Mouse (Mus musculus): ENCODE results near the gene Alg3. TPM values are rescaled to one million over a fixed set of nuclear protein-coding genes. Genes with fewer than 3 reads are reported as not detected.

The Alg3 gene
- total RNA-seq, 1 experiment: 28.9 TPM

GRCm38 (mm10) chr16:20557381-20557780, 54.2 kb downstream of the Alg3 start:
- H3K9ac ChIP-seq (ENCODE audit: insufficient read depth, low read depth, low read length, poor library complexity, severe bottlenecking): no peak overlapping the region
- no peaks in the 10 kb centered on the region for H3K4me1 ChIP-seq (ENCODE audit: control insufficient read depth in 2 of 2, insufficient read depth in 2 of 2, low read length in 2 of 2, poor library complexity in 1 of 2)
- peaks cover 28% of the 10 kb centered on the region for H3K36me3 ChIP-seq (ENCODE audit: control insufficient read depth, insufficient read depth, low read length, poor library complexity, severe bottlenecking)
- no peaks in the 10 kb centered on the region for H3K9me3 ChIP-seq (ENCODE audit: control insufficient read depth, insufficient read depth, low read depth, low read length)
- no peak for DNase-seq (ENCODE audit: low read depth, low spot score)
- TF ChIP-seq CHD2 (IDR thresholded peaks at IDR 0.05; ENCODE audit: low read depth, low read length) (no peak), ZC3H11A (IDR thresholded peaks at IDR 0.05; ENCODE audit: borderline replicate concordance, low read depth, low read length) (no peak), HCFC1 (IDR thresholded peaks at IDR 0.05; ENCODE audit: borderline replicate concordance, insufficient read depth, low read length) (no peak), MAFK (IDR thresholded peaks at IDR 0.05; ENCODE audit: insufficient read depth, low read depth, low read length) (no peak), ZNF384 (IDR thresholded peaks at IDR 0.05; ENCODE audit: low read depth, low read length) (no peak)
- H3K27ac ChIP-seq (ENCODE audit: insufficient read depth, low read depth, low read length, poor library complexity, severe bottlenecking): no peak overlapping the region
- no peak overlapping the region for H3K4me3 ChIP-seq (ENCODE audit: insufficient read depth in 1 of 2, low read depth in 1 of 2, low read length in 2 of 2, poor library complexity in 1 of 2, severe bottlenecking in 1 of 2)
- in situ Hi-C loops (cut with MboI; ENCODE audit: low sequenced_read_pairs in 2 of 2, unreplicated experiment in 2 of 2): no loop called here

Other genes starting within 250 kb of the Alg3 start
- 159 and 168 TPM in 2 replicates for gene Abcc5, start 185.3 kb downstream of the Alg3 start, total RNA-seq (2012; rRNA removed)
- 159 and 173 TPM in 2 replicates for gene Eif2b5, start 112.9 kb downstream of the Alg3 start, total RNA-seq (2012; rRNA removed)
- gene Dvl3, start 94.8 kb downstream of the Alg3 start, total RNA-seq (2012; rRNA removed): 10.6 and 10.8 TPM in 2 replicates
- gene Ap2m1, start 76.3 kb downstream of the Alg3 start, total RNA-seq (2012; rRNA removed): 170 and 236 TPM in 2 replicates
- 49.8 and 64.0 TPM in 2 replicates for gene Abcf3, start 63.2 kb downstream of the Alg3 start, total RNA-seq (2012; rRNA removed)
- 0.69 and 1.2 TPM in 2 replicates for gene Vwa5b2, start 22.3 kb downstream of the Alg3 start, total RNA-seq (2012; rRNA removed)
- 21.6 and 23.0 TPM in 2 replicates for gene Eef1akmt4, start 142 bp downstream of the Alg3 start, total RNA-seq (2012; rRNA removed)
- gene Gm49333, start 125 bp downstream of the Alg3 start, total RNA-seq (2012; rRNA removed): not detected in 2 replicates
- 0.32 and 0.58 TPM in 2 replicates for gene Camk2n2, start 9.6 kb upstream of the Alg3 start, total RNA-seq (2012; rRNA removed)
- 6.7 and 11.3 TPM in 2 replicates for gene Ece2, start 18.1 kb upstream of the Alg3 start, total RNA-seq (2012; rRNA removed)
- 200 and 302 TPM in 2 replicates for gene Psmd2, start 39.9 kb upstream of the Alg3 start, total RNA-seq (2012; rRNA removed)
- 460 and 546 TPM in 2 replicates for gene Eif4g1, start 56.6 kb upstream of the Alg3 start, total RNA-seq (2012; rRNA removed)
- gene Fam131a, start 81.5 kb upstream of the Alg3 start, total RNA-seq (2012; rRNA removed): 1.9 and 2.6 TPM in 2 replicates
- gene Polr2h, start 105.9 kb upstream of the Alg3 start, total RNA-seq (2012; rRNA removed): 125 and 134 TPM in 2 replicates
- 38.2 and 104 TPM in 2 replicates for gene Clcn2, start 106.0 kb upstream of the Alg3 start, total RNA-seq (2012; rRNA removed)
- gene Chrd, start 121.4 kb upstream of the Alg3 start, total RNA-seq (2012; rRNA removed): 3.7 and 9.6 TPM in 2 replicates
- 0.18 and 1.2 TPM in 2 replicates for gene Thpo, start 122.8 kb upstream of the Alg3 start, total RNA-seq (2012; rRNA removed)